ENCODE assay signal across 36 mouse cellular contexts in the genomic region with DNA sequence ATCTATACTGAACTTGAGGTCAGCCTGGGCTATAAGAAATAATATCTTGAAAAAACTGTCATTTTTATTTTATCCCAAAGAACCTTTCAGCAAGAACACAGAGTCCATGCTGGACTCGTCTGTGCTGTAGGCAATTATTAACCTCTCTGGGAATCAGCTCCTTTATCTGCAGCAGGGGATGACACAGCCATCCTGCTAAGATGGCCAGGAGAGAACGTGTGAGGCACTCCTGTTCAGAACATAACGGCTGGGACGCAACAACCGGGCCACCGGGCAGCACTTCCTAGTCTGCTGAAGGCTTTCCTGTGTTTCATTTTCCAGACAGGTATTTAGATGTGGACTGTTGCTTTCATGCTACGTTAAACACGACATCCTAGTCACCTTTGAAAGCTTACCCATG. TPM values are rescaled to one million over a fixed set of nuclear protein-coding genes. Genes with fewer than 3 reads are reported as not detected.
DNase-seq lines count a peak whose midpoint lies in the region; ATAC-seq and TF ChIP-seq lines count a peak whose summit lies in the region.
"Had no signal": no experiment of that assay in that cellular context is flagged by ENCODE, and none has a peak within 500 bp of the region (broad histone marks: within the 10 kb centered on the region; RNA-seq: fewer than 3 reads in every experiment).

No protein-coding gene starts in this region.

- H3K4me2 ChIP-seq in kidney, embryonic 15.5 days: no peak overlapping the region
- H3K4me2 ChIP-seq in kidney, embryonic 16.5 days (replicated peaks; ENCODE audit: low read depth, low read length): no peak overlapping the region
- no peak overlapping the region; the same call in 1 of the 2 replicates for H3K4me2 ChIP-seq in intestine, postnatal 0 days (replicated peaks; ENCODE audit: low read depth)
- no peak overlapping the region for H3K4me2 ChIP-seq in liver, embryonic 11.5 days
- H3K4me2 ChIP-seq: embryonic facial prominence, embryonic 15.5 days; heart, embryonic 13.5 days; hindbrain, embryonic 14.5 days had no signal

- no peak for TF ChIP-seq CTCF in intestine, postnatal 0 days (IDR thresholded peaks at IDR 0.05; ENCODE audit: low read depth)
- TF ChIP-seq CTCF in heart, adult 2 months (IDR thresholded peaks at IDR 0.05): no peak

- no peak for ATAC-seq in kidney, embryonic 15.5 days (replicated peaks; ENCODE audit: low FRiP score)
- no peak for ATAC-seq in kidney, embryonic 16.5 days (ENCODE audit: low FRiP score, low TSS enrichment)
- ATAC-seq in intestine, postnatal 0 days: no peak
- no peak for ATAC-seq in liver, embryonic 11.5 days (replicated peaks; ENCODE audit: low FRiP score)
- ATAC-seq: CD4-positive, CD25-positive, alpha-beta regulatory T cell, adult 4 months; forebrain, embryonic 14.5 days; forebrain, postnatal 0 days had no signal

- no peaks in the 10 kb centered on the region for H3K9me3 ChIP-seq in kidney, embryonic 15.5 days (replicated peaks)
- H3K9me3 ChIP-seq in kidney, embryonic 16.5 days (ENCODE audit: low read length): no peaks in the 10 kb centered on the region
- H3K9me3 ChIP-seq in intestine, postnatal 0 days (ENCODE audit: control insufficient read depth): no peaks in the 10 kb centered on the region
- H3K9me3 ChIP-seq in liver, embryonic 11.5 days (ENCODE audit: control insufficient read depth, low read length): no peaks in the 10 kb centered on the region
- H3K9me3 ChIP-seq: embryonic facial prominence, embryonic 15.5 days; heart, embryonic 10.5 days; heart, embryonic 13.5 days had no signal

- no peaks in the 10 kb centered on the region for H3K27me3 ChIP-seq in kidney, embryonic 15.5 days
- no peaks in the 10 kb centered on the region for H3K27me3 ChIP-seq in kidney, embryonic 16.5 days (ENCODE audit: insufficient read depth, low read length)
- H3K27me3 ChIP-seq in intestine, postnatal 0 days (replicated peaks; ENCODE audit: control insufficient read depth, insufficient read depth, low read length): no peaks in the 10 kb centered on the region
- H3K27me3 ChIP-seq in heart, adult 2 months (ENCODE audit: control insufficient read depth, insufficient read depth, low read length): no peaks in the 10 kb centered on the region
- no peaks in the 10 kb centered on the region for H3K27me3 ChIP-seq in liver, embryonic 11.5 days (replicated peaks; ENCODE audit: control insufficient read depth, insufficient read depth, low read length)
- H3K27me3 ChIP-seq: embryonic facial prominence, embryonic 15.5 days; heart, embryonic 13.5 days had no signal

- DNase-seq in kidney, adult 18-20 months: peak; percentile 46
- DNase-seq in kidney, postnatal 14 days: peak; percentile 19
- DNase-seq in yolk sac, embryonic 10.5 days (ENCODE audit: low spot score): peak; percentile 53
- DNase-seq in heart, adult 2 months: no peak
- DNase-seq in liver, embryonic 11.5 days (ENCODE audit: low spot score): no peak
- DNase-seq: adrenal gland, adult 2 months; adrenal gland, postnatal 25 days; cerebellum, adult 11-12 months; cerebellum, adult 8-10 months; cerebellum, postnatal 10 days; cerebellum, postnatal 36 days; embryo, embryonic 11 days; forebrain, postnatal 0 days; gastrocnemius, postnatal 25 days; heart, adult 18-20 months; heart, postnatal 14 days; heart, postnatal 4 days had no signal

- intact Hi-C loops in heart, adult 2 months (cut with DNase I): no loop called here

- no peak overlapping the region for H3K4me3 ChIP-seq in kidney, embryonic 15.5 days (replicated peaks)
- no peak overlapping the region for H3K4me3 ChIP-seq in kidney, embryonic 16.5 days (ENCODE audit: low read length)
- H3K4me3 ChIP-seq in intestine, postnatal 0 days (ENCODE audit: low read depth, low read length): no peak overlapping the region
- H3K4me3 ChIP-seq in heart, adult 2 months: no peak overlapping the region
- no peak overlapping the region for H3K4me3 ChIP-seq in liver, embryonic 11.5 days (ENCODE audit: low read depth, low read length)
- H3K4me3 ChIP-seq: embryonic facial prominence, embryonic 15.5 days; heart, embryonic 10.5 days; heart, embryonic 13.5 days had no signal

- H3K9ac ChIP-seq in kidney, embryonic 15.5 days: no peak overlapping the region
- no peak overlapping the region for H3K9ac ChIP-seq in kidney, embryonic 16.5 days (replicated peaks; ENCODE audit: low read length)
- no peak overlapping the region for H3K9ac ChIP-seq in intestine, postnatal 0 days (ENCODE audit: low read depth, low read length)
- no peak overlapping the region for H3K9ac ChIP-seq in heart, adult 2 months (ENCODE audit: low read depth, low read length)
- no peak overlapping the region for H3K9ac ChIP-seq in liver, embryonic 11.5 days (ENCODE audit: low read depth, low read length)
- H3K9ac ChIP-seq: embryonic facial prominence, embryonic 15.5 days; forebrain, postnatal 0 days; heart, embryonic 13.5 days; hindbrain, embryonic 14.5 days had no signal

- H3K79me2 ChIP-seq in heart, adult 2 months (replicated peaks; ENCODE audit: control insufficient read depth, insufficient read depth, low read length): no peaks in the 10 kb centered on the region

- WGBS in kidney, embryonic 15.5 days: 82% methylated on average over 8 of the region's 8 CpGs
- WGBS in kidney, embryonic 16.5 days: 76% methylated on average over 8 of the region's 8 CpGs
- 59% methylated on average over 8 of the region's 8 CpGs for WGBS in intestine, postnatal 0 days
- WGBS in heart, adult 2 months: 90% methylated on average over 8 of the region's 8 CpGs
- 86% methylated on average over 8 of the region's 8 CpGs for WGBS in liver, embryonic 11.5 days

- no peak for TF ChIP-seq EP300 in heart, adult 2 months (IDR thresholded peaks at IDR 0.05; ENCODE audit: insufficient read depth, low read depth, low read length)

- H3K4me1 ChIP-seq in kidney, embryonic 15.5 days: peaks cover 3% of the 10 kb centered on the region
- peaks cover 8% of the 10 kb centered on the region; the same call in 1 of the 2 replicates for H3K4me1 ChIP-seq in kidney, embryonic 16.5 days (ENCODE audit: insufficient read depth, low read length)
- H3K4me1 ChIP-seq in intestine, postnatal 0 days (replicated peaks; ENCODE audit: control insufficient read depth, insufficient read depth, low read length): no peaks in the 10 kb centered on the region
- no peaks in the 10 kb centered on the region for H3K4me1 ChIP-seq in heart, adult 2 months (ENCODE audit: control insufficient read depth, insufficient read depth, low read length)
- H3K4me1 ChIP-seq in liver, embryonic 11.5 days (replicated peaks; ENCODE audit: control insufficient read depth, insufficient read depth, low read length): peaks cover 2% of the 10 kb centered on the region; the same call in 1 of the 2 replicates

- TF ChIP-seq POLR2A in heart, adult 2 months (IDR thresholded peaks at IDR 0.05; ENCODE audit: insufficient read depth, low read depth, low read length): no peak

- H3K27ac ChIP-seq in kidney, embryonic 15.5 days: no peak overlapping the region
- no peak overlapping the region for H3K27ac ChIP-seq in kidney, embryonic 16.5 days (ENCODE audit: low read length)
- H3K27ac ChIP-seq in intestine, postnatal 0 days (ENCODE audit: low read depth, low read length): peak overlapping the region; percentile 28; the same call in 1 of the 2 replicates
- H3K27ac ChIP-seq in heart, adult 2 months: no peak overlapping the region
- no peak overlapping the region for H3K27ac ChIP-seq in liver, embryonic 11.5 days (ENCODE audit: low read depth, low read length)
- H3K27ac ChIP-seq: embryonic facial prominence, embryonic 15.5 days; heart, embryonic 10.5 days; heart, embryonic 13.5 days; hindbrain, embryonic 14.5 days had no signal

- H3K36me3 ChIP-seq in kidney, embryonic 15.5 days: peaks cover 78% of the 10 kb centered on the region
- H3K36me3 ChIP-seq in kidney, embryonic 16.5 days (ENCODE audit: insufficient read depth, low read length): peaks cover 27% of the 10 kb centered on the region
- peaks cover 31% of the 10 kb centered on the region for H3K36me3 ChIP-seq in intestine, postnatal 0 days (ENCODE audit: control insufficient read depth, insufficient read depth)
- no peaks in the 10 kb centered on the region for H3K36me3 ChIP-seq in heart, adult 2 months (ENCODE audit: control insufficient read depth, insufficient read depth, low read length)
- peaks cover 32% of the 10 kb centered on the region for H3K36me3 ChIP-seq in liver, embryonic 11.5 days (ENCODE audit: control insufficient read depth, insufficient read depth, low read length)

RNA-seq across cellular contexts. Expression of gene Dhdds, which starts 6.0 kb away (rescaled TPM):
- polyA plus RNA-seq in kidney, embryonic 15.5 days (2015; fragmentation: Nextera tagmentation; extraction: Ambion mirVana): 47.4 and 48.4 TPM in 2 replicates
- 51.7 and 53.1 TPM in 2 replicates for polyA plus RNA-seq in kidney, embryonic 16.5 days (2015; fragmentation: Nextera tagmentation; extraction: Ambion mirVana)
- polyA plus RNA-seq in intestine, postnatal 0 days (2015; fragmentation: Nextera tagmentation; extraction: Ambion mirVana): 26.1 TPM in 2 replicates
- total RNA-seq in heart, adult 2 months (2021): 10 to 100 TPM; 28.3 to 28.8 TPM
- polyA plus RNA-seq in heart, adult 2 months (2012; rRNA removed): 21.6 and 34.2 TPM in 2 replicates
- polyA plus RNA-seq in liver, embryonic 11.5 days (2014; fragmentation: Nextera tagmentation; extraction: Ambion mirVana): 30.9 and 39.0 TPM in 2 replicates

RNA-seq across cellular contexts. Expression of gene Lin28a, which starts 23.9 kb away (rescaled TPM):
- 0.17 and 0.18 TPM in 2 replicates for polyA plus RNA-seq in kidney, embryonic 15.5 days (2015; fragmentation: Nextera tagmentation; extraction: Ambion mirVana)
- polyA plus RNA-seq in kidney, embryonic 16.5 days (2015; fragmentation: Nextera tagmentation; extraction: Ambion mirVana): not detected in 2 replicates
- not detected in 2 replicates for polyA plus RNA-seq in intestine, postnatal 0 days (2015; fragmentation: Nextera tagmentation; extraction: Ambion mirVana)
- total RNA-seq in heart, adult 2 months (2021): not detected
- not detected in 2 replicates for polyA plus RNA-seq in heart, adult 2 months (2012; rRNA removed)
- polyA plus RNA-seq in liver, embryonic 11.5 days (2014; fragmentation: Nextera tagmentation; extraction: Ambion mirVana): 5.8 TPM in 2 replicates
- total RNA-seq: adrenal gland, adult 2 months; adrenal gland, postnatal 25 days; heart, adult 18-20 months; heart, postnatal 14 days; MEL had no signal
- polyA plus RNA-seq: adrenal gland, adult 2 months; C2C12; CD4-positive, CD25-positive, alpha-beta regulatory T cell, adult 4 months; cortical plate, adult 2 months; embryonic facial prominence, embryonic 15.5 days; forebrain, embryonic 14.5 days; forebrain, postnatal 0 days; gonadal fat pad, adult 2 months; heart, embryonic 16.5 days had no signal

RNA-seq across cellular contexts. Expression of gene Hmgn2, which starts 26.2 kb away (rescaled TPM):
- 2,667 and 2,783 TPM in 2 replicates for polyA plus RNA-seq in kidney, embryonic 15.5 days (2015; fragmentation: Nextera tagmentation; extraction: Ambion mirVana)
- polyA plus RNA-seq in kidney, embryonic 16.5 days (2015; fragmentation: Nextera tagmentation; extraction: Ambion mirVana): 2,436 and 2,511 TPM in 2 replicates
- polyA plus RNA-seq in intestine, postnatal 0 days (2015; fragmentation: Nextera tagmentation; extraction: Ambion mirVana): 605 and 661 TPM in 2 replicates
- 100 to 1,000 TPM in 1 of 2 experiments, 10 to 100 TPM in 1; 92.3 to 109 TPM for total RNA-seq in heart, adult 2 months (2021)
- polyA plus RNA-seq in heart, adult 2 months (2012; rRNA removed): 23.1 and 59.6 TPM in 2 replicates
- polyA plus RNA-seq in liver, embryonic 11.5 days (2014; fragmentation: Nextera tagmentation; extraction: Ambion mirVana): 1,890 and 1,897 TPM in 2 replicates

RNA-seq across cellular contexts. Expression of gene Zfp683, which starts 58.9 kb away (rescaled TPM):
- not detected in 2 replicates for polyA plus RNA-seq in kidney, embryonic 15.5 days (2015; fragmentation: Nextera tagmentation; extraction: Ambion mirVana)
- not detected in 2 replicates for polyA plus RNA-seq in kidney, embryonic 16.5 days (2015; fragmentation: Nextera tagmentation; extraction: Ambion mirVana)
- polyA plus RNA-seq in intestine, postnatal 0 days (2015; fragmentation: Nextera tagmentation; extraction: Ambion mirVana): not detected in 2 replicates
- not detected for total RNA-seq in heart, adult 2 months (2021)
- not detected in 2 replicates for polyA plus RNA-seq in heart, adult 2 months (2012; rRNA removed)
- not detected in 2 replicates for polyA plus RNA-seq in liver, embryonic 11.5 days (2014; fragmentation: Nextera tagmentation; extraction: Ambion mirVana)
- total RNA-seq: adrenal gland, postnatal 25 days; forebrain, postnatal 0 days; gastrocnemius, adult 8-10 months; gastrocnemius, postnatal 25 days; heart, adult 18-20 months; heart, postnatal 14 days; heart, postnatal 4 days; MEL had no signal
- polyA plus RNA-seq: brain, embryonic 14.5 days; C2C12; cortical plate, adult 2 months; embryonic facial prominence, embryonic 11.5 days; embryonic facial prominence, embryonic 15.5 days; forebrain, embryonic 11.5 days; forebrain, embryonic 14.5 days; forebrain, postnatal 0 days; heart, embryonic 10.5 days; heart, embryonic 13.5 days; hindbrain, embryonic 11.5 days; hindbrain, embryonic 14.5 days had no signal

Comparison
In these comparisons a context has a peak if more than half of its experiments do, and no peak if none do; other contexts are left out.
1. DNase-seq: peak in kidney, adult 18-20 months (single experiment), kidney, postnatal 14 days (single experiment) and yolk sac, embryonic 10.5 days (single experiment); none in heart, adult 2 months (0 of 2) and liver, embryonic 11.5 days (single experiment).
2. RNA of gene Hmgn2, which starts 26.2 kb away (polyA plus RNA-seq): 2,667 to 2,783 TPM in kidney, embryonic 15.5 days, 2,436 to 2,511 TPM in kidney, embryonic 16.5 days, 1,890 to 1,897 TPM in liver, embryonic 11.5 days and 605 to 661 TPM in intestine, postnatal 0 days; 23.1 to 59.6 TPM in heart, adult 2 months; every median in the first group is over 10 times any median in the second.